Mouse (Mus musculus): ENCODE measurements at regions not wholly inside any gene's neighbourhood (a gene's known extent, or its start where the extent isn't known, plus 50 kb on each side); places are given as distances from the start of the nearest gene placed in this dataset.
A peak's percentile ranks its signal among the peaks of the same experiment; 100 is the strongest.

GRCm38 (mm10) chr10:53482919-53483318, 103.2 kb upstream of the Cep85l start:
- DNase-seq (ENCODE audit: low read depth, low spot score) = peak; percentile 79
- CTCF ChIA-PET = no interaction called here
- TF ChIP-seq CTCF (IDR thresholded peaks at IDR 0.05) = no peak
- POLR2A ChIA-PET = no interaction called here
- H3K27me3 ChIP-seq = no peaks in the 10 kb centered on the region
- in situ Hi-C loops (cut with MboI; ENCODE audit: low pct_unique_long_range_greater_than_20kb) = no loop called here
- peak; percentile 85 for ATAC-seq

- H3K27me3 ChIP-seq = no peaks in the 10 kb centered on the region
- no peak for ATAC-seq
- no peak for TF ChIP-seq CTCF (IDR thresholded peaks at IDR 0.05)
- ChIA-PET POLR2A (interaction anchor here (0.6 kb wide), 1 partner anchor 15 kb away, joined by 3 read pairs; no protein-coding TSS in a partner anchor), CTCF (no interaction called here)
- in situ Hi-C loops (cut with MboI; ENCODE audit: low pct_unique_long_range_greater_than_20kb) = no loop called here
- no peak for DNase-seq (ENCODE audit: low read depth, low spot score)
Observed at GRCm38 (mm10) chr10:53470200-53470599, 90.5 kb upstream of the Cep85l start.

- no peak for ATAC-seq
- in situ Hi-C loops (cut with MboI; ENCODE audit: low pct_unique_long_range_greater_than_20kb) = no loop called here
- CTCF ChIA-PET = interaction anchor here (1.1 kb wide), 1 partner anchor 109 kb away, joined by 3 read pairs; no protein-coding TSS in a partner anchor
- no peak for DNase-seq (ENCODE audit: low read depth, low spot score)
- POLR2A ChIA-PET = interaction anchor here (0.6 kb wide), 1 partner anchor 14 kb away, joined by 3 read pairs; no protein-coding TSS in a partner anchor
- no peaks in the 10 kb centered on the region for H3K27me3 ChIP-seq
- TF ChIP-seq CTCF (IDR thresholded peaks at IDR 0.05) = no peak
Observed at GRCm38 (mm10) chr10:53469611-53470010, 89.9 kb upstream of the Cep85l start.

GRCm38 (mm10) chr10:53468293-53468545, 88.5 kb upstream of the Cep85l start:
- no peaks in the 10 kb centered on the region for H3K27me3 ChIP-seq
- in situ Hi-C loops (cut with MboI; ENCODE audit: low pct_unique_long_range_greater_than_20kb) = no loop called here
- POLR2A ChIA-PET = interaction anchor here (1.1 kb wide), 1 partner anchor 11 kb away, joined by 3 read pairs; no protein-coding TSS in a partner anchor
- no peak for TF ChIP-seq CTCF (IDR thresholded peaks at IDR 0.05)
- ATAC-seq (no peak), DNase-seq (ENCODE audit: low read depth, low spot score) (no peak)
- CTCF ChIA-PET = interaction anchor here (1.0 to 1.3 kb wide), 2 partner anchors 47 to 122 kb away, joined by 3 read pairs; no protein-coding TSS in a partner anchor

- POLR2A ChIA-PET = interaction anchor here (1.1 kb wide), 2 partner anchors 12 to 38 kb away, joined by 3 read pairs; no protein-coding TSS in a partner anchor
- TF ChIP-seq CTCF (IDR thresholded peaks at IDR 0.05) = no peak
- CTCF ChIA-PET = interaction anchor here (1.2 to 1.3 kb wide), 2 partner anchors 17 to 47 kb away, joined by 3 read pairs; no protein-coding TSS in a partner anchor
- DNase-seq (ENCODE audit: low read depth, low spot score) (no peak), ATAC-seq (no peak)
- no peaks in the 10 kb centered on the region for H3K27me3 ChIP-seq
- in situ Hi-C loops (cut with MboI; ENCODE audit: low pct_unique_long_range_greater_than_20kb) = no loop called here
Observed at GRCm38 (mm10) chr10:53467472-53468292, 87.9 kb upstream of the Cep85l start.

- no peak for DNase-seq (ENCODE audit: low read depth, low spot score)
- in situ Hi-C loops (cut with MboI; ENCODE audit: low pct_unique_long_range_greater_than_20kb) = no loop called here
Observed at GRCm38 (mm10) chr10:53466851-53467250, 87.1 kb upstream of the Cep85l start.

GRCm38 (mm10) chr10:53466261-53466660, 86.5 kb upstream of the Cep85l start:
- H3K27me3 ChIP-seq = no peaks in the 10 kb centered on the region
- in situ Hi-C loops (cut with MboI; ENCODE audit: low pct_unique_long_range_greater_than_20kb) = no loop called here
- POLR2A ChIA-PET = no interaction called here
- TF ChIP-seq CTCF (IDR thresholded peaks at IDR 0.05) = no peak
- no peak for ATAC-seq
- CTCF ChIA-PET = interaction anchor here (1.1 to 1.6 kb wide), 4 partner anchors 11 to 73 kb away, joined by 3 to 4 read pairs (median 3); no protein-coding TSS in a partner anchor
- DNase-seq (ENCODE audit: low read depth, low spot score) = no peak

More at GRCm38 (mm10) chr10:53466851-53467250, 87.1 kb upstream of the Cep85l start:
- no peaks in the 10 kb centered on the region for H3K27me3 ChIP-seq
- ChIA-PET POLR2A (interaction anchor here (1.1 kb wide), 1 partner anchor 37 kb away, joined by 3 read pairs; no protein-coding TSS in a partner anchor), CTCF (interaction anchor here (1.1 to 1.6 kb wide), 5 partner anchors 11 to 74 kb away, joined by 3 to 4 read pairs (median 3); no protein-coding TSS in a partner anchor)
- TF ChIP-seq CTCF (IDR thresholded peaks at IDR 0.05) = no peak
- peak; percentile 82 for ATAC-seq

- ATAC-seq (no peak), DNase-seq (ENCODE audit: low read depth, low spot score) (no peak)
- POLR2A ChIA-PET = interaction anchor here (0.5 kb wide), 1 partner anchor 42 kb away, joined by 4 read pairs; no protein-coding TSS in a partner anchor
- H3K27me3 ChIP-seq = no peaks in the 10 kb centered on the region
- CTCF ChIA-PET = interaction anchor here (0.7 to 1.1 kb wide), 2 partner anchors 44 to 116 kb away, joined by 3 to 4 read pairs; no protein-coding TSS in a partner anchor
- no peak for TF ChIP-seq CTCF (IDR thresholded peaks at IDR 0.05)
- in situ Hi-C loops (cut with MboI; ENCODE audit: low pct_unique_long_range_greater_than_20kb) = no loop called here
Observed at GRCm38 (mm10) chr10:53464581-53464980, 84.8 kb upstream of the Cep85l start.

GRCm38 (mm10) chr10:53464006-53464405, 84.3 kb upstream of the Cep85l start:
- ATAC-seq = no peak
- no peaks in the 10 kb centered on the region for H3K27me3 ChIP-seq
- ChIA-PET CTCF (interaction anchor here (1.1 to 1.9 kb wide), 2 partner anchors 12 to 116 kb away, joined by 4 to 5 read pairs; no protein-coding TSS in a partner anchor), POLR2A (interaction anchor here (0.5 kb wide), 1 partner anchor 41 kb away, joined by 4 read pairs; no protein-coding TSS in a partner anchor)
- in situ Hi-C loops (cut with MboI; ENCODE audit: low pct_unique_long_range_greater_than_20kb) = no loop called here
- no peak for DNase-seq (ENCODE audit: low read depth, low spot score)
- no peak for TF ChIP-seq CTCF (IDR thresholded peaks at IDR 0.05)

GRCm38 (mm10) chr10:53463471-53463870, 83.7 kb upstream of the Cep85l start:
- TF ChIP-seq CTCF (IDR thresholded peaks at IDR 0.05) = no peak
- no peak for DNase-seq (ENCODE audit: low read depth, low spot score)
- in situ Hi-C loops (cut with MboI; ENCODE audit: low pct_unique_long_range_greater_than_20kb) = no loop called here
- POLR2A ChIA-PET = no interaction called here
- H3K27me3 ChIP-seq = no peaks in the 10 kb centered on the region
- CTCF ChIA-PET = interaction anchor here (1.1 to 1.9 kb wide), 2 partner anchors 11 to 115 kb away, joined by 4 to 5 read pairs; no protein-coding TSS in a partner anchor
- ATAC-seq = no peak

Measured in Patski (cell line).